Mouse (Mus musculus) heart, postnatal 0 days (tissue): Measurements from ENCODE around the gene Selenom.

Experiments used
- CTCF ChIP-seq: IDR thresholded peaks from 2 replicates; pipeline ENCODE4 v1.5.1; 2016; ENCODE audit warnings: antibody characterized with exemption, control low read depth, low read depth
- EP300 ChIP-seq: IDR thresholded peaks from 2 replicates; pipeline ENCODE4 v1.6.1; 2016; ENCODE audit warnings: antibody characterized with exemption, low read depth

- no peak for TF ChIP-seq EP300
- no peak for TF ChIP-seq CTCF
Observed at GRCm38 (mm10) chr11:3502057-3502456, 12.4 kb upstream of the Selenom start.
